Mouse (Mus musculus): ENCODE measurements around the gene Fthl17a. TPM values are rescaled to one million over a fixed set of nuclear protein-coding genes. Genes with fewer than 3 reads are reported as not detected.

Fthl17a gene
- polyA plus RNA-seq (2012; rRNA removed): not detected in 2 replicates

DNA sequence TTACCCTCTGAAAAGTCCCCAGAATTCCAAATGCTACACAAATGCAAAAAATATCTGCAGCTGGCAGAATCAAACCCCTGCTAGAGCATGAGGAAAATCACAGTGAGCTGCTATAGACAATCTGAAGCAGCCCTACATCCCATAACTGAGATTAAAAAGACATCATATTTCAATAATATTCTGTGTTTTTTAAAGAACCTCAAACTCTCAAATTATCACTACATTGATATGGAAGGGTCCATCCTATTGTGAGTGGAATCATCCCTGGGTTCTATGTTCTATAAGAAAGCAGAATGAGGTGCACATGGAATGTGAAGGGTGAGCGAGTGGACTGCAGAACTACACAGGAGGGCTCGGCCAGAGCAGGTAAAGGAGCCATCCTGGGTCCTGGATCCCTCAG, at the start of gene Fthl17a:
TSS of gene Fthl17a (plus strand) at position 301 of the 400 bp plus-strand sequence.

